Mouse (Mus musculus) liver, postnatal 0 days (tissue): ENCODE data around the gene Hsp90ab1. TPM values are rescaled to one million over a fixed set of nuclear protein-coding genes. Genes with fewer than 3 reads are reported as not detected.

ENCODE experiments used
- ATAC-seq: fragments of 200-750 bp; cut with Nextera tagmentation; 2 replicates; pipeline ENCODE4 v1.8.0; 2017; ENCODE audit warnings: mild to moderate bottlenecking, moderate library complexity
- DNase-seq: peaks from one replicate; pipeline ENCODE4 v3.0.0-alpha.2; 2016
- H3K27ac ChIP-seq: fragments of 300-500 bp; sonication (generic); 2 replicates; pipeline ENCODE4 v1.5.1; 2014; ENCODE audit warnings: antibody characterized with exemption, moderate library complexity, mild to moderate bottlenecking, low read depth
- H3K27me3 ChIP-seq: fragments of 300-500 bp; sonication (generic); 2 replicates; pipeline ENCODE4 v1.6.1; 2014; ENCODE audit warnings: low read length, control low read depth, mixed read lengths; ENCODE audit not compliant: insufficient read depth
- H3K36me3 ChIP-seq: fragments of 300-500 bp; sonication (generic); replicated peaks from 2 replicates; pipeline ENCODE4 v1.6.1; 2014; ENCODE audit warnings: mild to moderate bottlenecking, control low read depth, low read length, moderate library complexity, mixed read lengths; ENCODE audit not compliant: insufficient read depth
- H3K4me1 ChIP-seq: fragments of 300-500 bp; sonication (generic); 2 replicates; pipeline ENCODE4 v1.6.1; 2014; ENCODE audit warnings: antibody characterized with exemption, mild to moderate bottlenecking, control low read depth; ENCODE audit not compliant: insufficient read depth
- H3K4me2 ChIP-seq: fragments of 300-500 bp; sonication (generic); 2 replicates; pipeline ENCODE4 v1.6.1; 2014; ENCODE audit warnings: low read depth, mild to moderate bottlenecking, low read length, moderate library complexity, mixed read lengths
- H3K4me3 ChIP-seq: fragments of 300-500 bp; sonication (generic); 2 replicates; pipeline ENCODE4 v1.5.1; 2014; ENCODE audit warnings: low read depth, low read length
- H3K9ac ChIP-seq: fragments of 300-500 bp; sonication (generic); replicated peaks from 2 replicates; pipeline ENCODE4 v1.6.1; 2014; ENCODE audit warnings: mild to moderate bottlenecking, moderate library complexity
- H3K9me3 ChIP-seq: fragments of 300-500 bp; sonication (generic); 2 replicates; pipeline ENCODE4 v1.6.1; 2016; ENCODE audit warnings: mild to moderate bottlenecking, control low read depth, low read length, mixed read lengths
- CTCF ChIP-seq: sonication (generic); IDR thresholded peaks from 2 replicates; pipeline ENCODE4 v1.5.1; 2016; ENCODE audit warnings: antibody characterized with exemption, low read depth
- EP300 ChIP-seq: IDR thresholded peaks from 2 replicates; pipeline ENCODE4 v1.6.1; 2016; ENCODE audit warnings: antibody characterized with exemption, low read depth, mild to moderate bottlenecking
- WGBS: fragments of 180-500 bp; shearing (Covaris S2); extraction: QIAGEN DNeasy Blood & Tissue Kit; methylation state at CpG from one replicate; pipeline ENCODE4 v1.1.7; 2014; ENCODE audit not compliant: insufficient replicate concordance; 5-methylcytosine and 5-hydroxymethylcytosine counted together
- polyA plus RNA-seq: library from polyadenylated mRNA; unstranded; fragments of >200 nt; fragmentation: Nextera tagmentation; extraction: Ambion mirVana; gene quantifications from 2 replicates; pipeline ENCODE4 v1.2.1, GENCODE M21; 2015

Hsp90ab1 gene
- polyA plus RNA-seq, 1 experiment from 2014 or later, result 445 TPM

GRCm38 (mm10) chr17:45546941-45547340 lies 26.1 kb downstream of the Hsp90ab1 start:
- H3K9me3 ChIP-seq, result no peaks in the 10 kb centered on the region
- no peak overlapping the region for H3K9ac ChIP-seq
- no peak for DNase-seq
- no peak for TF ChIP-seq EP300
- TF ChIP-seq CTCF, result no peak
- H3K27me3 ChIP-seq, result peaks cover 87% of the 10 kb centered on the region
- H3K27ac ChIP-seq, result no peak overlapping the region
- ATAC-seq, result no peak
- H3K4me2 ChIP-seq, result no peak overlapping the region
- WGBS, result 68% methylated on average over 16 of the region's 16 CpGs
- H3K4me3 ChIP-seq, result no peak overlapping the region
- peaks cover 10% of the 10 kb centered on the region for H3K4me1 ChIP-seq
- H3K36me3 ChIP-seq, result no peaks in the 10 kb centered on the region

GRCm38 (mm10) chr17:45545278-45545961 lies 27.7 kb downstream of the Hsp90ab1 start:
- Histone ChIP-seq H3K27me3 (peaks cover 88% of the 10 kb centered on the region), H3K9ac (no peak overlapping the region), H3K4me2 (peak overlapping the region; percentile 18; the same call in 1 of the 2 replicates), H3K27ac (no peak overlapping the region), H3K36me3 (no peaks in the 10 kb centered on the region), H3K4me1 (peaks cover 10% of the 10 kb centered on the region), H3K4me3 (peak overlapping the region; percentile 6; the same call in 1 of the 2 replicates), H3K9me3 (no peaks in the 10 kb centered on the region)
- ATAC-seq (no peak), DNase-seq (no peak)
- WGBS, result 4% methylated on average over 74 of the region's 74 CpGs
- TF ChIP-seq CTCF (no peak), EP300 (no peak)

- Histone ChIP-seq H3K4me2 (peak overlapping the region; percentile 18; the same call in 1 of the 2 replicates), H3K27ac (no peak overlapping the region), H3K27me3 (peaks cover 86% of the 10 kb centered on the region), H3K9ac (no peak overlapping the region), H3K9me3 (no peaks in the 10 kb centered on the region), H3K36me3 (no peaks in the 10 kb centered on the region), H3K4me1 (peaks cover 10% of the 10 kb centered on the region), H3K4me3 (peak overlapping the region; percentile 6; the same call in 1 of the 2 replicates)
- ATAC-seq (no peak), DNase-seq (no peak)
- WGBS, result 6% methylated on average over 32 of the region's 46 CpGs
- no peak for TF ChIP-seq CTCF
- no peak for TF ChIP-seq EP300
Observed at GRCm38 (mm10) chr17:45544873-45545277, 28.2 kb downstream of the Hsp90ab1 start.

- Histone ChIP-seq H3K27me3 (peaks cover 83% of the 10 kb centered on the region), H3K4me3 (no peak overlapping the region), H3K4me2 (no peak overlapping the region), H3K27ac (no peak overlapping the region), H3K9ac (no peak overlapping the region), H3K9me3 (no peaks in the 10 kb centered on the region), H3K4me1 (peaks cover 9% of the 10 kb centered on the region), H3K36me3 (no peaks in the 10 kb centered on the region)
- TF ChIP-seq EP300, result no peak
- TF ChIP-seq CTCF, result no peak
- ATAC-seq, result no peak
- DNase-seq, result no peak
- 6% methylated on average over 24 of the region's 24 CpGs for WGBS
Observed at GRCm38 (mm10) chr17:45544001-45544872, 28.8 kb downstream of the Hsp90ab1 start.

GRCm38 (mm10) chr17:45543115-45543514 lies 30.0 kb downstream of the Hsp90ab1 start:
- no peak for DNase-seq
- no peak overlapping the region for H3K4me2 ChIP-seq
- H3K4me1 ChIP-seq, result peaks cover 5% of the 10 kb centered on the region; the same call in 1 of the 2 replicates
- peaks cover 74% of the 10 kb centered on the region for H3K27me3 ChIP-seq
- H3K4me3 ChIP-seq, result no peak overlapping the region
- H3K9me3 ChIP-seq, result no peaks in the 10 kb centered on the region
- 24% methylated on average over 1 of the region's 1 CpGs for WGBS
- no peaks in the 10 kb centered on the region for H3K36me3 ChIP-seq
- TF ChIP-seq EP300, result no peak
- TF ChIP-seq CTCF, result no peak
- H3K27ac ChIP-seq, result no peak overlapping the region
- no peak overlapping the region for H3K9ac ChIP-seq
- ATAC-seq, result no peak

GRCm38 (mm10) chr17:45542705-45543104 lies 30.4 kb downstream of the Hsp90ab1 start:
- no peak overlapping the region for H3K9ac ChIP-seq
- H3K36me3 ChIP-seq, result no peaks in the 10 kb centered on the region
- no peak overlapping the region for H3K4me3 ChIP-seq
- H3K9me3 ChIP-seq, result no peaks in the 10 kb centered on the region
- WGBS, result 48% methylated on average over 2 of the region's 2 CpGs
- DNase-seq (no peak), ATAC-seq (no peak)
- TF ChIP-seq EP300 (no peak), CTCF (no peak)
- H3K27me3 ChIP-seq, result peaks cover 70% of the 10 kb centered on the region
- no peak overlapping the region for H3K4me2 ChIP-seq
- peaks cover 5% of the 10 kb centered on the region; the same call in 1 of the 2 replicates for H3K4me1 ChIP-seq
- no peak overlapping the region for H3K27ac ChIP-seq
